Mouse (Mus musculus) liver, embryonic 15.5 days (tissue): Measurements from ENCODE around the gene Nfic. TPM values are rescaled to one million over a fixed set of nuclear protein-coding genes. Genes with fewer than 3 reads are reported as not detected.

Source experiments
- ATAC-seq: fragments of 200-750 bp; cut with Nextera tagmentation; 2 replicates; pipeline ENCODE4 v1.8.0; 2017; ENCODE audit warnings: moderate number of reproducible peaks, mild to moderate bottlenecking, moderate library complexity; ENCODE audit not compliant: insufficient read depth
- H3K27ac ChIP-seq: fragments of 300-500 bp; sonication (generic); replicated peaks from 2 replicates; pipeline ENCODE4 v1.5.1; 2015; ENCODE audit warnings: mild to moderate bottlenecking, inconsistent platforms
- H3K27me3 ChIP-seq: fragments of 300-500 bp; sonication (generic); 2 replicates; pipeline ENCODE4 v1.6.1; 2015; ENCODE audit warnings: mild to moderate bottlenecking, inconsistent platforms
- H3K36me3 ChIP-seq: fragments of 300-500 bp; sonication (generic); replicated peaks from 2 replicates; pipeline ENCODE4 v1.6.1; 2015; ENCODE audit warnings: moderate library complexity, mild to moderate bottlenecking, inconsistent platforms
- H3K4me1 ChIP-seq: fragments of 300-500 bp; sonication (generic); replicated peaks from 2 replicates; pipeline ENCODE4 v1.6.1; 2015; ENCODE audit warnings: inconsistent platforms
- H3K4me2 ChIP-seq: fragments of 300-500 bp; sonication (generic); 2 replicates; pipeline ENCODE4 v1.6.1; 2015; ENCODE audit warnings: moderate library complexity, mild to moderate bottlenecking, inconsistent platforms
- H3K4me3 ChIP-seq: fragments of 300-500 bp; sonication (generic); replicated peaks from 2 replicates; pipeline ENCODE4 v1.5.1; 2015; ENCODE audit warnings: mild to moderate bottlenecking, inconsistent platforms
- H3K9ac ChIP-seq: fragments of 300-500 bp; sonication (generic); 2 replicates; pipeline ENCODE4 v1.6.1; 2015; ENCODE audit warnings: moderate library complexity, mild to moderate bottlenecking, inconsistent platforms
- H3K9me3 ChIP-seq: fragments of 300-500 bp; sonication (generic); replicated peaks from 2 replicates; pipeline ENCODE4 v1.6.1; 2016; ENCODE audit warnings: inconsistent platforms
- WGBS: fragments of 180-500 bp; shearing (Covaris S2); methylation state at CpG from one replicate; pipeline ENCODE4 v1.1.7; 2015; ENCODE audit warnings: mixed read lengths; ENCODE audit not compliant: insufficient replicate concordance; 5-methylcytosine and 5-hydroxymethylcytosine counted together
- polyA plus RNA-seq: library from polyadenylated mRNA; unstranded; fragments of >200 nt; fragmentation: Nextera tagmentation; extraction: Ambion mirVana; gene quantifications from 2 replicates; pipeline ENCODE4 v1.2.1, GENCODE M21; 2015

Nfic gene
- polyA plus RNA-seq, 1 experiment from 2014 or later: 11.5 TPM

DNA sequence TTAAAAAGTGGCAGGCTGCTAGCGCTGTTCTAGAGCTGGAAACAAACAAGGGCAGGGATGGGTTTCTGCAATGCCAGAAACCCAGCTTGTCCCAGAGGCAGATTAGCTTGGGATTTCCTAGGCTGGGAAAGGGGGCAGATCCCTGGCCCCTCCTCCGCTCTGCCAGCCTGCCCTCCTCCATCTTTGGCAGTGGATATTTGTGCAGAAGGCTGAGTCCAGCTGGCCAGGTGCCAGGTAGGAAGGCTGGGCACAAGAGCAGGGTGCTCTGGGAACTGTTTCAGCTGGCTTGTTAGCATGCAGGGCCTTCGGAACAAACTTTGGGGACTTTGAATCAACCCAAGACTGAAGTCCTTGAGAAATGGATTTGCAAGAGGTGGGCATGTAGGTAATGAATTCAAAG, 20.0 kb downstream of the Nfic start:
- H3K9ac ChIP-seq: no peak overlapping the region
- H3K4me2 ChIP-seq: no peak overlapping the region
- WGBS: 81% methylated on average over 3 of the region's 3 CpGs
- no peak for ATAC-seq
- no peaks in the 10 kb centered on the region for H3K36me3 ChIP-seq
- peaks cover 39% of the 10 kb centered on the region for H3K4me1 ChIP-seq
- no peak overlapping the region for H3K27ac ChIP-seq
- no peaks in the 10 kb centered on the region for H3K9me3 ChIP-seq
- H3K4me3 ChIP-seq: no peak overlapping the region
- peaks cover 28% of the 10 kb centered on the region for H3K27me3 ChIP-seq

DNA sequence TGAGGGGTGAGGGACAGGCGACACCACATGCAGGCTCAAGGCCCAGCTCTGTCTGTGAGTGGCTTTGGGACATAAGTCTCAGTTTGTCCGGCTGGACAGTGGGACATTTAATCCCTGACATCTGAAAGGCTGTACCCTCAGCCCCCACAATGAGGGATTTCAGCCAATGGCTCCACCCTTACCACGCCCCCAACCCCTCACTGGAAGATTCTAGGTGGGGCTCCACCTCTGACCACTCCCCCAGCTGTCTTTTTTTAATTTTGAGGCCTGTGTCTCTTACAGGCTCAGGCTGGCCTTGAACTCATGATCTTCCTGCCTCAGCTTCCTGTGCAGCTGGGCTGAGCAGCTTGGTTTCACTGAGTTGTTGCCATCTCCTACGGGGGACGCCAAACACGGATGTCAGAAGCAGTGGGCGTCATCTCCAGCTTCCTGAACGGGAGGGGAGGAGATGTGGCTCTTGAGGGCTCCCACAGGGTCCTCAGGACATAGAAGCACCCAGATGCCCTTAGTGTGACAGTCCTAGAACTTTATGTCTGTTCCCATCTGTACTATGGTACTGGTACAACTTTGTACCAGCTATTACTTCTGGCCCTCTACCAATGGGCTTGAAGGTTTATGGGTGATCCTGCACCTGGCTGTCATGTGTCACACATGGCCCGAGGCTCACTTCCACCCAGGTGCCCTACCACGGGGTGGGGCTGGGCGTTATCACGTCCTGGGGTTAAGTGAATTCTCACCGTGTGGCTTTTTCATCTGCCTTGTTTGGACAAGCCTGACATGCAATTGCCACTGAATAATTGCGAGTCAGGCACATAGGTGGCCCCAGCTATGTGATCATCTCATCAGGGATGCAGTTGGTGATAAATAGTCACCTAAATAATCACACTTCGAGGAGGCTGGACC, 20.8 kb downstream of the Nfic start:
- H3K4me2 ChIP-seq: no peak overlapping the region
- H3K4me1 ChIP-seq: peaks cover 47% of the 10 kb centered on the region
- no peak overlapping the region for H3K4me3 ChIP-seq
- peaks cover 32% of the 10 kb centered on the region for H3K27me3 ChIP-seq
- no peak for ATAC-seq
- H3K9me3 ChIP-seq: no peaks in the 10 kb centered on the region
- WGBS: 42% methylated on average over 15 of the region's 15 CpGs
- no peaks in the 10 kb centered on the region for H3K36me3 ChIP-seq
- H3K27ac ChIP-seq: no peak overlapping the region
- no peak overlapping the region for H3K9ac ChIP-seq

DNA sequence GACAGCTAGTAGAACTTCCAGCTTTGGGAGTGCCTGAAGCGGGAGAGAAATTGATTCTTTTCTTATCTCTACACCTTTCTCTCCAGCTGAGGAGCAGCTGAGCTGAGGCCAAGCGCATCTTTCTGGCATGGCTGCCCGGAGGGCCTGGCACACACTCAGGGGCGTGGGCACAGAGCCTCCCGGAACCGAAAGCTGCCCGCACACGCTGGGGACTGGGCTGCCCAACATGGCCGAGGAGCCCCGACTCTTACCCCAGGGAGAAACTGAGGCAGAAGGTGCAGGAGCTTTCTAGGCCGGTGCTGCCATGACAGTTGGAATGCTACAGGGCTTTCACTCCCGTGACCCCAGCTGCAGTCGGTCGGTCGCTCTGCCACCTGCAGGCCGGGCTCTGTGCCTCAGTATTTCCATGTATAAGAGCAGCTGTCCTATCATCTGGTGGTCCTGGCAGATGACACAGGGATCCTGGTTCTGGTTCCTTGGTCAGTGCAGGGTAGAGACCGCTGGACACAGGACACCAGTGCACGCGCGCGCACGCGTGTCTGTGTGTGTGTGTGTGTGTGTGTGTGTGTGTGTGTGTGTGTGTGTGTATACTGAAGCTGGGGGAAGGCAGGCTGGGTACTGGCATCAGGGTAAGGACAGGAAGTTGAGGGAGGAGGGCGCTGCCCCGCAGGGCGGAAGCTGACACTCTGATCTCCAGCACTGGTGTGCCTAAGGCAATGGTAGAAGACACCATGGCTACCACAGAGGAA, 21.7 kb downstream of the Nfic start:
- H3K4me2 ChIP-seq: peak overlapping the region; percentile 63; the same call in 1 of the 2 replicates
- 68% methylated on average over 26 of the region's 26 CpGs for WGBS
- no peak overlapping the region for H3K4me3 ChIP-seq
- no peak overlapping the region for H3K9ac ChIP-seq
- H3K4me1 ChIP-seq: peaks cover 55% of the 10 kb centered on the region
- H3K9me3 ChIP-seq: no peaks in the 10 kb centered on the region
- H3K27ac ChIP-seq: no peak overlapping the region
- H3K36me3 ChIP-seq: no peaks in the 10 kb centered on the region
- ATAC-seq: no peak
- H3K27me3 ChIP-seq: peaks cover 41% of the 10 kb centered on the region

DNA sequence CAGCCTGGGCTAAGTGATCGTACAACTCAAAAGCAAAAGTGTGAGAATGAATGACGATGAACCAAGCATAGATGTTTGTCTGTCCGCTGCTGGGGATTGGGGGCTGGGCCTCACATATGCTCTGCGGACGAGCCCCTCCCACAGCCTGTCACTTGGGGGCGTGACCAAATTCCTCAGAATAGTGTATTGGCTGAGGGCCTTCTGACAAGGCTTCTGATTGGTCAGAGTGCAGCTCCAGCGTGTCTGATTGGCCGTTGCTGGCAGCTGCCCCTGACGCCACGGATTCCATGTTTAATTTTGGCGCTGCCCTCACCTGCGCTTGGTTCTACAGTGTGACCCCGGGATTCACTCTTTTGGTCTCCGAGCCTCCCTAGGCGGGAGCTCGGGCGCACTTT, 22.6 kb downstream of the Nfic start:
- Histone ChIP-seq H3K9me3 (no peaks in the 10 kb centered on the region), H3K36me3 (no peaks in the 10 kb centered on the region), H3K27me3 (peaks cover 49% of the 10 kb centered on the region), H3K4me3 (peak overlapping the region; percentile 25; the same call in 1 of the 2 replicates), H3K4me1 (peaks cover 58% of the 10 kb centered on the region), H3K27ac (no peak overlapping the region), H3K9ac (no peak overlapping the region), H3K4me2 (peak overlapping the region; percentile 63)
- 3% methylated on average over 17 of the region's 17 CpGs for WGBS
- ATAC-seq: peak; percentile 58

DNA sequence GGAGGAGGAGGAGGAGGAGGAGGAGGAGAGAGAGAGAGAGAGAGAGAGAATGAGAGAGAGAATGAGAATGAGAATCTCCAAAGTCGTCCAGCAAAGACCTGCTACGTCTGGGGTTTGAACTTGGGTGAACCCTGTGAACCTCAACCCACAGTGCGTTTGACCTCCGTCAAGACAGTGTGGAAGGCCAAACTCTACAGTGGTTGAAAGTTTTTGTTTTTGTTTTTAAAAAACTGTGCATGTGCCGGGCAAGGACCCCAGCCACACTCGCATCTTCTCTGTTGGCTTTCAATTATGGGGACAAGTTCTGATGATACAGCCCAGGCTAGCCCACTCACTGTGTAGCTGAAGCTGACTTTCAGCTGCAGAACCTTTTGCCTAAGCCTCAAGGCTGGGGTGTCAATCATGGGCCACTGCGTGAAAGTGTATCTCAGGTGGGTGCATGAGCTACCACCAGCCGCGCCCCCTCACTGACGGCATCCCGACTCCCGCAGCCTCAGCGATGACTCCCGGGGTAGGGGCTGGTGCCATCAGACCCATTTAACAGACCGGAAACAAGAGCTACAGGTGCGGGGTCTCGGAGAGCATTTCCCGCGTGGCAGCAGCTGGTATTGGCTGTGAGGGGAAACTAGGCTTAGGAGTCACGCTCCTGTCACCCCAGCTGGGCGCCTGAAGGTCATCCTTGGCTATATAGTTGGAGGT, 23.1 kb downstream of the Nfic start:
- Histone ChIP-seq H3K4me1 (peaks cover 61% of the 10 kb centered on the region), H3K9ac (no peak overlapping the region), H3K27ac (no peak overlapping the region), H3K4me3 (0 out of 2 replicates have a peak overlapping the region, but pooled peaks have one; percentile 4), H3K4me2 (peak overlapping the region; percentile 63), H3K9me3 (no peaks in the 10 kb centered on the region), H3K36me3 (no peaks in the 10 kb centered on the region), H3K27me3 (peaks cover 55% of the 10 kb centered on the region)
- ATAC-seq: no peak
- 54% methylated on average over 21 of the region's 21 CpGs for WGBS

DNA sequence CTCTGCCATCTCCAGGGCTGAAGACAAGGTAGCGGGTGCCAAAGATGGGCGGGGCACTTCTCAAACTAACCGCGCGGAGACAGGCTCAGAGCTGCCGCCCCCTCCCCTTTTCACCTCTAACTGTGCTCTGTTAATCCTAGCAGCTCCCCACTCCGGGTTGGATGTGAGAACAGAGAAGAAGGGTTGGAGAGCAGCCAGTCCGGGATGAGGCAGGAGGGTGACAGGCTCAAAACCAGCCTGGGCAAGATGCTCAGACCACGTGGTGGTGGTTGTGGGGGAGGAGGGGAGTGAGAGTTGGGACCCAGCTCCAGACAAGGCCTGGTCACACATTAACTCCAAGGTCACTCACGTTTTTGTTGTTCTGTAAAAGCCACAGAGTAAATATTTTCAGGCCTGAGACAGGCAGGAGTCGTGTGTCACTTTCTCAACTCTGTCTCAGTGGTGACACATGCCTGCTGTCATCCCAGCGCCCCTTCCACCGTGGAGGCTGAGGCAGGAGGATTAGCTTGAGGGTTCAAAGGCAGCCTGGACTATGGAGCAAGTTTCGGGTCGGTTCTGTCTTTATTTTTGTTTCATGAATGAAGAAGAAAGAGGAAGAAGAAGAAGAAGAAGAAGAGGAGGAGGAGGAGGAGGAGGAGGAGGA, 23.8 kb downstream of the Nfic start:
- 12% methylated on average over 15 of the region's 15 CpGs for WGBS
- H3K27me3 ChIP-seq: peaks cover 62% of the 10 kb centered on the region
- H3K4me2 ChIP-seq: peak overlapping the region; percentile 97
- H3K4me3 ChIP-seq: peak overlapping the region; percentile 79
- no peak overlapping the region for H3K9ac ChIP-seq
- no peaks in the 10 kb centered on the region for H3K9me3 ChIP-seq
- H3K36me3 ChIP-seq: no peaks in the 10 kb centered on the region
- no peak for ATAC-seq
- peaks cover 68% of the 10 kb centered on the region for H3K4me1 ChIP-seq
- H3K27ac ChIP-seq: no peak overlapping the region

DNA sequence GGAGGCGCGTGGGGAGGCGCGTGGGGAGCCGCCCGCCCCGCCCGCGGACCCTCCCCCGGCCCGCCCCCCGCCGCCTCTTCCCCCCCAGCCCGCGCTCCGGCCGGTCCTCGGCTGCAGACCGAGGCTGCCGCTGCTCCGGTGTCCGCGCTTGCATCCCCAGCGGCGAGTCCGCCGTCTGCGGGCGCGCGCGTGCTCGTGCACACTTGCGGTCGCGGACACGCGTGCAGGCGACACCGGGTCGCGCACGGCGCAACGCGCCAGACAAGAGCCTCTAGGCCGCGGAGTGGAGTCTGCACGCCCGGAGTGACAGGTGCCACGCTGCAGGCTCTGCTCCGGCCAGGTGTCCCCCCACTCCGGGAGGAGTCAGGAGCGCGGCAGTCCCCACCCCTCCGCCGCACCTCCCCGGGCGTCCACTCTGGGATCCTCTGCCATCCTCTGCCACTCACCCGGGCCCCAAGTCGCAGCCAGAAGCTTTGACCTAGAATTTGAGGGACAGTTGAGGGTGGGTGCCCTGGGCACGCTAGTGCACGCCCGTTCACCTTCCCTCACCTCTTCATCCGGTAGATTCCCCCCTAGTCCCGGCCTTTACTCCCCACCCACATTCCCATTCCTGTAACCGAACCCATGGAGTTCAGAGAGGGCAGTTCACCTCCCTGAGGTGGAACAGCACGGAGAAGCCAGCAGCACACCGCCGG, 24.5 kb downstream of the Nfic start:
- 1% methylated on average over 68 of the region's 70 CpGs for WGBS
- no peaks in the 10 kb centered on the region for H3K9me3 ChIP-seq
- peak overlapping the region; percentile 66 for H3K9ac ChIP-seq
- no peaks in the 10 kb centered on the region for H3K36me3 ChIP-seq
- ATAC-seq: peak; percentile 1; the same call in 1 of the 2 replicates
- H3K4me1 ChIP-seq: peaks cover 72% of the 10 kb centered on the region
- peak overlapping the region; percentile 97 for H3K4me2 ChIP-seq
- peak overlapping the region; percentile 86 for H3K27ac ChIP-seq
- H3K27me3 ChIP-seq: peaks cover 68% of the 10 kb centered on the region
- H3K4me3 ChIP-seq: peak overlapping the region; percentile 79

DNA sequence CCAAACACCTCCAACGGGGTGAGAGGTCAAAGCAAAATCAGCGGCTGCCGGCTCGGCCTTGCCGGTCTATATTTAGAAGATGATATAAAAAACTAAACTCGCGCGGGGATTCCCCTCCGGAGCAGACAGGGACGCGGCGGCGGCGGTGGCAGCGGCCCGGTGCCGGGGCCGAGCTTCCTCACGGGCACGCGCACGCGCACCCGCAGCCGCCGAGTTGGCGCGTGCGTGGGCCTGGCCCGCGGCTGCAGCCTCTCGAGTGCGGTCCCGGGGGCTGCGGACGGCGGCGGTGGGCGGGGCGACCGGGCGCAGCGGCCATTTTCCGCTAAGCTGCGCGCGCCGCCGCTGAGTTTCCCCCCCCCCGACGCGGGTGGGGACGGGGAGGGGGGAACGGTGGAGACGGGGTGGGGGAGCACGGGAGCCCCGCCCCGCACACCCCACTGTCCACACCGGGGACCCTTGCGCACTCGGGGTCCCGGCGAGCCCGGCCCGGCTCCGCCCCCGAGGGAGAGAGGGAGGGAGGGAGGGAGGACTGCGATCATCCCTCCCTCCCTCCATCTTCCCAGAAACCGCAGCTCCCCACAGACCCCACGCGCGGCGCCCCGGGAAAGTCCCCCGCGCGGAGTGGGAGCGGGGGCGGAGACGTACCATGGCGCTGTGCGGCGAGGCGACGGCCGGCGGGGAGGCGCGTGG, 25.1 kb downstream of the Nfic start:
- H3K27me3 ChIP-seq: peaks cover 75% of the 10 kb centered on the region
- WGBS: under 1% methylated on average over 71 of the region's 89 CpGs
- peak overlapping the region; percentile 97 for H3K4me2 ChIP-seq
- H3K9ac ChIP-seq: peak overlapping the region; percentile 66
- H3K4me1 ChIP-seq: peaks cover 76% of the 10 kb centered on the region
- peak; percentile 12 for ATAC-seq
- peak overlapping the region; percentile 86 for H3K27ac ChIP-seq
- no peaks in the 10 kb centered on the region for H3K9me3 ChIP-seq
- peak overlapping the region; percentile 79 for H3K4me3 ChIP-seq
- no peaks in the 10 kb centered on the region for H3K36me3 ChIP-seq

DNA sequence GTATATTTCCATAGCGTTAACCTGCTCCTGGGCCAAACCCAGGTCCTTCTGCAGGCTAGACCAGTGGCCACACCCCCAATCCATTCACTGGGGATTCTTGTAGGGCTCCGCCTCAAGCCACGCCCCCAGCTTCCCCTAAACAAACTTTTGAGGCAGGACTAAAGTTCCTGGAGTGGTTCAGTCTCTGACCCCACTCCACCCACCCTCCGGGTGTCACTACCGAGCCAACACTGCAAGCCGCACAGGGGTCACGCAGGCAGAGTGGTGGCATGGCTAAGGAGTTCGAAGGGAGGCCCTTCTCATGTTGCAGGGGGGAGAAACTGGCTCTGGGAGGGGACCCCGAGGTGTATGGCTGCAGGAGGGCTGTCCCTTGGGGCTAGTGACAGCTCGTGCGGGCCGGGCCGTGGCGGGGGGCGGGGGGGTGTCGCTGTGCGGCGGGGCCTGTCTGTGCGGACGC, 25.8 kb downstream of the Nfic start:
- Histone ChIP-seq H3K36me3 (no peaks in the 10 kb centered on the region), H3K4me1 (peaks cover 82% of the 10 kb centered on the region), H3K4me2 (peak overlapping the region; percentile 97), H3K9ac (peak overlapping the region; percentile 66), H3K27me3 (peaks cover 82% of the 10 kb centered on the region), H3K9me3 (no peaks in the 10 kb centered on the region), H3K27ac (peak overlapping the region; percentile 86), H3K4me3 (peak overlapping the region; percentile 79)
- 0% methylated on average over 20 of the region's 20 CpGs for WGBS
- ATAC-seq: peak; percentile 47
